Mouse (Mus musculus) brain, embryonic 14.5 days (tissue): ENCODE results near the gene Vav2.

ENCODE experiments used
- CTCF ChIP-seq: fragments of 200-500 bp; IDR thresholded peaks from 2 replicates; pipeline ENCODE4 v1.5.1; 2012; ENCODE audit warnings: inconsistent platforms, mild to moderate bottlenecking, moderate library complexity, borderline replicate concordance; ENCODE audit not compliant: insufficient read depth, insufficient read length; ENCODE audit errors: extremely low read depth
- POLR2A ChIP-seq: fragments of 200-500 bp; IDR thresholded peaks from 2 replicates; pipeline ENCODE4 v1.6.1; 2012; ENCODE audit warnings: mild to moderate bottlenecking, inconsistent platforms, borderline replicate concordance; ENCODE audit not compliant: poor library complexity, insufficient read depth, insufficient read length, severe bottlenecking; ENCODE audit errors: extremely low read depth

- TF ChIP-seq CTCF (no peak), POLR2A (no peak)
These were observed 208.7 kb downstream of the Vav2 start for GRCm38 (mm10) chr2:27218121-27218544.
